Mouse (Mus musculus) layer of hippocampus, adult 9-10 months (tissue): ENCODE measurements around the gene Ccdc15.
A peak's percentile ranks its signal among the peaks of the same experiment; 100 is the strongest.

Experiments used
- DNase-seq: peaks from one replicate; pipeline ENCODE4 v3.0.0; 2022; ENCODE audit warnings: low spot score

Ccdc15 gene

GRCm38 (mm10) chr9:37347988-37348642, at the start of gene Ccdc15:
Ccdc15 (minus strand) TSS chr9:37348432.
- DNase-seq, result peak; percentile 89

DNA sequence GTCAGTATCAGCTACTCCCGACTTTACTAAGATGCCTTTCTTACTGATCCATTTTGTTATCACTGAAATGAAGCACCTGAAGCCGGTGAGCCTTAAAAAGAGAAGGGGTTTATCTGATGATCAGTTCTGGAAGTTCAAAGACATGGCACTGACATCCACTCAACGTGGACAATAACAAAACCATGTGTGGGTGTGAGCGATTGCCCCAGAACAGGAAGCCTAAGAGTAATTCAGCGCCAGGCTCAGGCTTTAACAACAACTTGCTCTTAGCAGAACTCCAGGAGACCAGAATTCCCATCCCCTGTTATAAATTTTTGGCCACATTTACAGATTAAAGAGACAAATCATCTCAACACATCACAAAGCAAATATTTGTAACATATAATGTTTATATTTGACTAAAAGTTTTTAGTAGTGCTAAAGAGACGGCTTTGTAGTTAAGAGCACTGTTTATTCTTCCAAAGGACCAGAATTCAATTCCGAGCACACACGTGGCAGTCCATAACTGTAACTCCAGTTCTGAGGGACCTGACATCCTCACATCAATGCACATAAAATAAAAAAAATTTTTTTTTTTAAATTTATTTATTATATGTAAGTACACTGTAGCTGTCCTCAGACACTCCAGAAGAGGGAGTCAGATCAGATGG, 45.4 kb upstream of the Ccdc15 start:
- DNase-seq, result no peak

DNA sequence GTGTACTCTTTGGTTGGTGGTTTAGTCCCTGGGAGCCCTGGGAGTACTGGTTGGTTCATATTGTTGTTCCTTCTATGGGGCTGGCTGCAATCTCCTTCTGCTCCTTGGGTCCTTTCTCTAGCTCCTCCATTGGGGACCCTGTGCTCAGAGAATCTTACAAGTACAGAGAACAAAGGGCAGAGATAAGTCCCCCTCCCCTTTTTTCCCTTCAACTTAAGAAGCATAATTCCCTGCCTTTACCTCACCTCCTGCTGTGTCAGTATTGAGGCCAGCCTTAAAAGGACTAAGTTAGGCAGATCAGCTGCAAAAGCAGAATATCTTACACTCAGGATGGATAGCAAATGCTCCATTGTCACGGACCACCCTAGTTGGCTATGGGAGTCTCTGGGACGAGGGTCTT, 43.8 kb upstream of the Ccdc15 start:
- no peak for DNase-seq

GRCm38 (mm10) chr9:37390891-37391290, 42.7 kb upstream of the Ccdc15 start:
- no peak for DNase-seq

- no peak for DNase-seq
Measured at GRCm38 (mm10) chr9:37384284-37385182, 36.3 kb upstream of the Ccdc15 start.

DNA sequence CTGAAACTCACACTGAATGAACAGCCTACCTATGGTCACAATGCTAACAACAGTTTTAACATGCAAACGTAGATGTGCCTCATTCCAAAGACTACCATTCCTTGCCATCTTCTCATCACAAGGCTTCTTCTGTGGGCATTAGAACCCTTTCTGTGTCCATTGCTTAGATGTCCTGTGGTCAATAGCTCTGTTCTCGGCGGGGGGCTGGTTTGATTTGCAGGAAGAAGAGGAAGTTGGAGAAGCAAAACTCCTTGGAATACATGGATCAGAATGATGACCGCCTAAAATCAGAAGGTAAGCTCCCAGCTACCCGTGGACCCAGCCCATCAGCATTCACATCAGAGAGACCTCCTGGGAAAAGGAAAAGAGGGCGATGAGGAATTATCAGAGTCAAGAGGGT, 34.9 kb upstream of the Ccdc15 start:
- DNase-seq, result no peak

DNA sequence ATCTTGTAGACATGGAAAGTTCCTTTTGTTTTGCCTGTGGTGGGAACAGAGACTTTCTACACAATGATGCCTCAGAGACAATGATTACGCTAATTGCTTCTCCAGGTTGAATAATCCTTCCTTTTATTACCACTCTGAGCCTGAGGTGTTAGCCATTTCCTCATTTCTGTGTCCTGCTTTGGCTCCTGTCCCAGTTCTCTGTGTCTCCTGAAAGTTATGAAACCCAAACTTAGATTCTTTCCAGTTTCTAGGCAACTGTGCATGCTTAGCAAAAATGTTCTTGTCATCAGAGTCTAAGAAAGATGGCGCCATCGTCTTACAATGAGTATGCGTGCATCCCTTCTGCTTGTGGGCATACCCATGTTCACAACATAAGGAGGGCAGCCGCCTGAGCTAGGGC, 27.5 kb upstream of the Ccdc15 start:
- no peak for DNase-seq

DNA sequence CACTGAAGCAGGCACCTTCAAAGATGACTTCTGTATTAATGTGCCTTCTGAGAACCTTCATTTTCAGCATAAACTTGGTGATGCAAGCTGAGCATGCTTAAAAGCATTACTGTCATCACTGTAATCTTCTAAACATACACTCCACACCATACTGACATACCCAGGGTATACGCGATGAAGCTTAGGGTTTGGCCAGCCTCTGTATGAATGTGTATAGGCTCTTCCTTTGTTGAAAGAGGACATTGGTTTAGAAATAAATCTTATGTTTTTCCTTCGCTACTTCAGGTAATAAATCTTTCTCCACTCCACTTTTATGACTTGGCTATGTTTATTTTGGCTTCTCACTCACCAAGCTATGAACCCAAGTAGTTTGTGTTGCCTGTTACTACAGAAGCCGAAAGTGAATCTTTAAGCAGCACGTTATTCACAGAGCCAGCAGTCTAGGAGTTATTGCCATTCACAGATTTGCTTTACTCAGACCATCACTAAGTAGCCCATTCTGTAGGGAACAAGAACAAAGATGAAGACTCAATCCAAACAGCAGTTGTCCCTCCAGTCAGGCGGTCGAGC, 23.1 kb upstream of the Ccdc15 start:
- DNase-seq, result no peak

- DNase-seq, result no peak
Measured at GRCm38 (mm10) chr9:37368860-37369259, 20.6 kb upstream of the Ccdc15 start.

- DNase-seq, result no peak
Measured at GRCm38 (mm10) chr9:37368081-37368830, 20.0 kb upstream of the Ccdc15 start.

DNA sequence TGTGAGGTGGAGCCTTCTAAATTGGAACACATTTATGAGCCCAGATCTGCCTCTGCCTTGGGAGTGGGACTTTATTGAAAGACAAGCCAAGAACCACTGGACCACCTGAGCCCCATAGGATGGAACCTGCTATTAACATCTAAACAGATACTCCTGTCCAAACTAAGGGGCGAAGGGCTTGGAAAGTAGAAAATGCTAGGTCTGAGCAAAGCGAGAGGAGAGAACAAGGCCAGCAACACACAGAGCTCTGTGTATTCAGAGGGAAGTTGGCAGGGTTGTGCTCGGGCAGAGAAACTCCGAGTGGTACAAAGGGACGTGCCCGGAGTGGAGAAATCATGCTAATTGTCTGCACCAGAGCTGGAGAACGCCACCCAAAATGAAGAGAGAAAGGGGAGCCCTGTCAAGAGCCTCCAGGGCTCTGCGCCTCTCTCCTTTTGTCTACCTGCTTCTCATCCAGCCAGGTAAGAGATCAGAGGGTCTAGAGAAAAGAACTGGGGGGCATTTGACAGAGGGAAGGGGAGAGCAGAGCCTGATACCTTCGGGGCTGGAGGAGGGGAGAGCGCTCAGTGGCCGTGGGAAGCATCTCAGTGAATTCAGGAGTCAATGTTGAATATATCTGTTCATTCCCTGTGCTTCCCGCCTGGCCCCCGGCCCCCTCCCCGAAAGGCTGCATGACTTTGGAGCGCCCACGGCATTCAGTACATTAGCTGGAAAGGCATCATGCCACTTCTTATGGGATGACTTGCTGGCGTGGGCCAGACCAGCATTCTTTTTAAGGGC, 19.3 kb upstream of the Ccdc15 start, which contains the start of gene Hepacam:
Gene Hepacam (plus strand): TSS at position 51 of the 780 bp plus-strand sequence.
- no peak for DNase-seq

DNA sequence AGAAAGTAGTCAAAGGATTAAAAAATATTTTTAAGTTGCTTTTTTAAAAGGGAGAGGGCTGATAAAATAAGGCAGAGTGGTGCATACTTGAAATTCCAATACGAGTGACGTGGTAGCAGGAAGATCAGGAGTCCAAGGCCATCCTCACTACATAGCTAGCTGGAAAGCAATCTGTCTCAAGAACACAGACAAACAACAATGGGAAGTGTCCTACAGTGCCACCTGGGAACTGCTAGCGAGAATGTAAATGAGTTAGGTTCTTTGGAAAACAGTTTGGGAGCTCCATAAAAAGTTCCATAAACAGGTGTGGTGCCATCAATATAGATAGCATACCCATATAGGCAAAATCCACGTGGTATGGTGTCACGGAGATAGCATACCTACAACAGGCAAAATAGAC, 17.5 kb upstream of the Ccdc15 start:
- DNase-seq, result no peak

GRCm38 (mm10) chr9:37364392-37364791, 16.2 kb upstream of the Ccdc15 start:
- DNase-seq, result no peak

GRCm38 (mm10) chr9:37363551-37363950, 15.3 kb upstream of the Ccdc15 start:
- no peak for DNase-seq

- DNase-seq, result no peak
Measured at GRCm38 (mm10) chr9:37362881-37363280, 14.6 kb upstream of the Ccdc15 start.

- no peak for DNase-seq
Measured at GRCm38 (mm10) chr9:37362084-37362483, 13.9 kb upstream of the Ccdc15 start.

DNA sequence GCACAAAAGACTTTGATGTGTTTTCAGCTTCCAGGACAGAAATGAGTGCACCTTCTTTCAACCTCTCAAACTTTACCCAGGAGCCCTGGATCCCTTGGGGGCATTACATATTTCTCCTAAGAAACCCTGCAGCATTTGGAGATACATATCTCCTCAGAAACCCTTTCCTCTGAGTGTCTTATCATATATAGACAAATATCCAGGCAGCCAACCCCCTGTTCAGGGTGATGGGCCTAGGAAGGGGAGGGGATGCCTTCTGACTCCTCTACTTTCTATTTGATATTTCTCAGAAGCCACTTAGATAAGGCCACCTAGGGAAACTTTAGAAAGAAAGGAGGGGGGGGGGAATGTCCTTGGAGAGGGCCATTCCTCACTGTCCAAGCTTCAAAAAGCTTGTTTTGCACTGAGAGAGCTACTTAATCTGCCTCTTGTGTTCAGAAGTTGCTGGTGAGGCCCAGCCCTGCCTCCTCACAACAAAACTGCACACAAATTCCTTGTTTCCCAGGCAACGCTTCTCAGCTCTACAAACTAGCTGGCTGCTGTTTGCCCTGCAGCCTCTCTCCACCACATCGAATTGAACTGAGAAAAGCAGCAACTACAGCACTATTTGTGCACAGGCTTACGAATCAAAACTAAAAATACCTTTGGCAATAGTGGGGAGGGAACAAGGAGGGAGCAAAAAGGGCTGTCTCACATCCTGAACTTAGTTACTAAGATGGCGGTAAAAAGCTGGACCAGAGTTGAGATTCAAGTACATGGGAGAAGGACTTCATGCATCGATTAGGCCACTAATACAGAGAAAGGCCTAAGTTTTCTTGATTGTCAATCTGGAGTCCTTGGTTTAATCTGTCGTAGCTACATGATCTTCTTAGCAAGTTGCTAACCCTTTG, 11.3 kb upstream of the Ccdc15 start:
- no peak for DNase-seq

GRCm38 (mm10) chr9:37358713-37359330, 10.6 kb upstream of the Ccdc15 start:
- no peak for DNase-seq

DNA sequence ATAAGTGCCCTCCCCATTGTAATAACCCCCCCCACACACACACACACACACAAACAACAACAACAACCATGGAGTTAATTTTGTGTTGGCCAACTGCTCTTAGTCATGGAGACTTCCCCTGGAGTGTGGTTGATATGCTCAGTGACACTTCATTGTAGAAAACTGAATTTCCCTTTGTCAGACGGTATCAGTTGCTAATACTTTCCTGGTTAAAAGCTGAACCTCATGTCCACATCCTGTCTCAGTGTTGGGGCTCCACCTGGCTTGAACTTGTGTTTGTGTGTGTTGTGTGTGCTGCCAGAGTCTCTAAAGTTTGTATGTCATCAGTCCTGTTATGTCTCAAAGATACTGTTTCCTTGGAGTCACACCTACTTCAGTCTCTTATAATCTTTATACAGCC, 6.3 kb upstream of the Ccdc15 start:
- no peak for DNase-seq
